10 mouse cellular contexts compared by ENCODE assay signal in genomic region chr17:26505181-26505581, GRCm38 (mm10). TPM values are rescaled to one million over a fixed set of nuclear protein-coding genes. Genes with fewer than 3 reads are reported as not detected.
DNase-seq lines count a peak whose midpoint lies in the region; ATAC-seq lines count a peak whose summit lies in the region.
"Had no signal": no experiment of that assay in that cellular context is flagged by ENCODE, and none has a peak within 500 bp of the region (broad histone marks: within the 10 kb centered on the region; RNA-seq: fewer than 3 reads in every experiment).

No protein-coding gene starts in this region.

- no peak overlapping the region for H3K9ac ChIP-seq in embryonic facial prominence, embryonic 14.5 days (ENCODE audit: low read depth, low read length)
- H3K9ac ChIP-seq in hindbrain, embryonic 15.5 days, result no peak overlapping the region
- H3K9ac ChIP-seq in midbrain, embryonic 13.5 days (replicated peaks), result no peak overlapping the region
- H3K9ac ChIP-seq: limb, embryonic 12.5 days had no signal

- H3K9me3 ChIP-seq in embryonic facial prominence, embryonic 14.5 days (ENCODE audit: control insufficient read depth, low read length), result no peaks in the 10 kb centered on the region
- H3K9me3 ChIP-seq in hindbrain, embryonic 15.5 days, result no peaks in the 10 kb centered on the region
- H3K9me3 ChIP-seq in midbrain, embryonic 13.5 days, result no peaks in the 10 kb centered on the region
- H3K9me3 ChIP-seq: limb, embryonic 12.5 days had no signal

- 73% methylated on average over 3 of the region's 3 CpGs for WGBS in embryonic facial prominence, embryonic 14.5 days
- 72% methylated on average over 3 of the region's 3 CpGs for WGBS in hindbrain, embryonic 15.5 days
- WGBS in midbrain, embryonic 13.5 days, result 80% methylated on average over 3 of the region's 3 CpGs

- no peak overlapping the region for H3K4me3 ChIP-seq in embryonic facial prominence, embryonic 14.5 days (ENCODE audit: low read depth, low read length)
- H3K4me3 ChIP-seq in hindbrain, embryonic 15.5 days, result no peak overlapping the region
- no peak overlapping the region for H3K4me3 ChIP-seq in midbrain, embryonic 13.5 days (replicated peaks)

- peaks cover 12% of the 10 kb centered on the region for H3K36me3 ChIP-seq in embryonic facial prominence, embryonic 14.5 days (ENCODE audit: control insufficient read depth, insufficient read depth, low read length)
- 0 out of 2 replicates have a peak, but pooled peaks cover 3% of the 10 kb centered on the region for H3K36me3 ChIP-seq in hindbrain, embryonic 15.5 days
- H3K36me3 ChIP-seq in midbrain, embryonic 13.5 days, result peaks cover 6% of the 10 kb centered on the region; the same call in 1 of the 2 replicates

- H3K4me2 ChIP-seq in embryonic facial prominence, embryonic 14.5 days (ENCODE audit: low read depth, low read length), result peak overlapping the region; percentile 4; the same call in 1 of the 2 replicates
- H3K4me2 ChIP-seq in hindbrain, embryonic 15.5 days, result peak overlapping the region; percentile 62; the same call in 1 of the 2 replicates
- peak overlapping the region; percentile 77 for H3K4me2 ChIP-seq in midbrain, embryonic 13.5 days (replicated peaks)

- peak overlapping the region; percentile 89; the same call in 1 of the 2 replicates for H3K27ac ChIP-seq in embryonic facial prominence, embryonic 14.5 days (replicated peaks; ENCODE audit: low read depth, low read length)
- H3K27ac ChIP-seq in hindbrain, embryonic 15.5 days (replicated peaks), result 0 out of 2 replicates have a peak overlapping the region, but pooled peaks have one; percentile 95
- H3K27ac ChIP-seq in midbrain, embryonic 13.5 days, result 0 out of 2 replicates have a peak overlapping the region, but pooled peaks have one; percentile 89

- peaks cover 45% of the 10 kb centered on the region for H3K4me1 ChIP-seq in embryonic facial prominence, embryonic 14.5 days (ENCODE audit: control insufficient read depth, insufficient read depth, low read length)
- peaks cover 56% of the 10 kb centered on the region for H3K4me1 ChIP-seq in hindbrain, embryonic 15.5 days (replicated peaks)
- H3K4me1 ChIP-seq in midbrain, embryonic 13.5 days (replicated peaks), result peaks cover 57% of the 10 kb centered on the region

- H3K27me3 ChIP-seq in embryonic facial prominence, embryonic 14.5 days (replicated peaks; ENCODE audit: control insufficient read depth, insufficient read depth, low read length), result no peaks in the 10 kb centered on the region
- H3K27me3 ChIP-seq in hindbrain, embryonic 15.5 days, result no peaks in the 10 kb centered on the region
- no peaks in the 10 kb centered on the region for H3K27me3 ChIP-seq in midbrain, embryonic 13.5 days
- H3K27me3 ChIP-seq: limb, embryonic 12.5 days had no signal

- DNase-seq in kidney, adult 18-20 months, result peak; percentile 44
- no peak for DNase-seq in kidney, postnatal 10 days
- no peak for DNase-seq in embryonic facial prominence, embryonic 14.5 days (ENCODE audit: low spot score)
- no peak for DNase-seq in retina, postnatal 1 day
- no peak for DNase-seq in layer of hippocampus, postnatal 25 days (ENCODE audit: extremely low spot score in 1 of 2, low spot score in 1 of 2)
- no peak for DNase-seq in spleen, postnatal 10 days (ENCODE audit: low spot score in 2 of 2)
- DNase-seq: thymus, postnatal 4 days had no signal

- ATAC-seq in embryonic facial prominence, embryonic 14.5 days (ENCODE audit: low read depth), result no peak
- ATAC-seq in hindbrain, embryonic 15.5 days (ENCODE audit: low FRiP score, low read depth), result no peak
- ATAC-seq in midbrain, embryonic 13.5 days, result no peak

RNA-seq across cellular contexts. Expression of gene Ergic1, which starts 56.1 kb away (rescaled TPM):
- 149 and 164 TPM in 2 replicates for polyA plus RNA-seq in embryonic facial prominence, embryonic 14.5 days (2014; fragmentation: Nextera tagmentation; extraction: Ambion mirVana)
- polyA plus RNA-seq in hindbrain, embryonic 15.5 days (2015; fragmentation: Nextera tagmentation; extraction: Ambion mirVana), result 91.3 and 97.3 TPM in 2 replicates
- polyA plus RNA-seq in midbrain, embryonic 13.5 days (2015; fragmentation: Nextera tagmentation; extraction: Ambion mirVana), result 91.5 and 102 TPM in 2 replicates
- total RNA-seq in layer of hippocampus, postnatal 25 days (2021), result 100 to 1,000 TPM; 114 to 118 TPM

RNA-seq across cellular contexts. Expression of gene Dusp1, which starts 56.7 kb away (rescaled TPM):
- 25.4 and 27.3 TPM in 2 replicates for polyA plus RNA-seq in embryonic facial prominence, embryonic 14.5 days (2014; fragmentation: Nextera tagmentation; extraction: Ambion mirVana)
- 27.7 and 34.6 TPM in 2 replicates for polyA plus RNA-seq in hindbrain, embryonic 15.5 days (2015; fragmentation: Nextera tagmentation; extraction: Ambion mirVana)
- polyA plus RNA-seq in midbrain, embryonic 13.5 days (2015; fragmentation: Nextera tagmentation; extraction: Ambion mirVana), result 41.3 and 43.8 TPM in 2 replicates
- total RNA-seq in layer of hippocampus, postnatal 25 days (2021), result 10 to 100 TPM; 14.7 to 18.3 TPM

Comparison
In these comparisons a context has a peak if more than half of its experiments do, and no peak if none do; other contexts are left out.
1. H3K4me2 ChIP-seq: peak in every context shown above with its lines; median percentile 77 in midbrain, embryonic 13.5 days; 62 in hindbrain, embryonic 15.5 days; 4 in embryonic facial prominence, embryonic 14.5 days.